Mouse (Mus musculus) embryo, embryonic 9.5 days (tissue): ENCODE results near the gene Rin2.
"Not testable (repeated sequence)": the region's sequence is repeated elsewhere in the genome, so short reads cannot be mapped to it uniquely, and the experiment has no call there.

ENCODE experiments used
- DNase-seq: peaks from one replicate; pipeline ENCODE4 v3.0.0-alpha.2; 2017; ENCODE audit errors: extremely low spot score

Rin2 gene

DNA sequence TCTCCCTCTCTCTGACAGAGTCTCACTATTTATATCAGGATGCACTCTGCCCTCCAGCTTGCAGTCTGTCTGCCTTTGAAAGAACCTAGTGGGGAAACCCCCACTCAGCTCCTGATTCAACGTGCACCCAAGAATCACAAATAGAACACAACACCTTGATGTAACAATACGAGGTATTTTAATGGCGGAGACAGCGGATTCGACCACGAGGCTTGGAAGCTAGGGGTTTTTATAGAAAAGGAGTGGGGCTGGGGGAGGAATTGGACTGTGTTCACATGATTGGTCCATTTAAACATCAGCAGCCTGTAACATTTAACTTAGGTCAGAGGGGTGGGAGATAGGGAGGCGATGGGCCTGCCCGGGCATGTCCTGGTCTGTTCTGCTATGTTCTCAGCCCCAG lies 225.3 kb downstream of the Rin2 start:
- not testable (repeated sequence) for DNase-seq

DNA sequence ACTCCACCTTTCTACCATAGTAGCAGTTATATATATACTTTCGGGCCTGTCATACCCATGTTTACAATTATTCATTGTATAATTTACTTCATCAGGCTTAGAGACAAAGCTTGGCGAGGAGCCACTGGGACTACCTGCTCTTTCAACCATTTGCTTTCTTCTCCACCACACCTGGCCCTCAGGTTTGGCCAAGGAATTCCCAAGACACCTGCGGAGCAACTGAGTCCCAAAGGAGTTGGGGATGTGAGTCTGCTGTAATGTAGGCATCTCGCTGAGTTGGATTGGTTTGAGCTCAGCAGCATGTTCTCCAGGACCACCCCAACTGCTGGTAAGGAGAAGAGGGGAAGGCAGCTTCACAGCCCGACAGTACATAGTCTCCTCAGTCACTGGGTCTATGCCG lies 226.8 kb downstream of the Rin2 start, which contains the start of gene Naa20:
Gene Naa20 (plus strand): TSS at position 239 of the 400 bp plus-strand sequence.
- no peak for DNase-seq

GRCm38 (mm10) chr2:145903061-145903901 lies 228.3 kb downstream of the Rin2 start:
- DNase-seq: peak; percentile 91

DNA sequence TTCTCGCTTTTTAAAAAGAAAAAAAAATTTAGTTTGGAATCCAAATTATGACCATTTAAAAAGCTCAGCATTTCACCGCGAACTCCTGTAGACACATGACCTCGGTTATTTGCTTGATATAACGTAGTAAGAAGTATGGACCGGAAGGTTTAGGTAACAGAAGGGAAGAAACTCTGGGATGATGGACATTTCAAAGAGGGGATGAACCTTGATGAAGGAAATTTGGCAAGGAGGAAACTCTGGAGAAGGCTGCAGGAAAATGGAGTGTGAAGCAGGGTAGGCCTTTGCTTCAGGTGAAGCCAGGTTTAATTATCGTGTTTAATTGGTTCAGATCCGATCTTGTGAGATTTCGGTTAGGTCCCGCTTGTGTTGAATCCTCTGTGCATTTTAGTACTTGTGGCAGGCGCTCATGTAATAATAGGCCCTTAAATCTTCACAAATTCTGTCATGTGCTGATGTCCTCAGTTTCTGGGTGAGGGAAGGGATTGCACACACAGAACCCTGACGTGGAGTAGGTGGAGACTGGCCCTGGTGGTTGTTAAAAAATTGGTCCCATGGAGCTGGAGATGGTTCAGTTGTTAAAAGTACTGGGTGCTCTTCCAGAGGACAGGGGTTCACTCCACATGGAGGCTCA lies 229.1 kb downstream of the Rin2 start:
- no peak for DNase-seq

- no peak for DNase-seq
Measured at GRCm38 (mm10) chr2:145905156-145905555, 230.1 kb downstream of the Rin2 start.

- not testable (repeated sequence) for DNase-seq
Measured at GRCm38 (mm10) chr2:145905884-145906283, 230.9 kb downstream of the Rin2 start.

DNA sequence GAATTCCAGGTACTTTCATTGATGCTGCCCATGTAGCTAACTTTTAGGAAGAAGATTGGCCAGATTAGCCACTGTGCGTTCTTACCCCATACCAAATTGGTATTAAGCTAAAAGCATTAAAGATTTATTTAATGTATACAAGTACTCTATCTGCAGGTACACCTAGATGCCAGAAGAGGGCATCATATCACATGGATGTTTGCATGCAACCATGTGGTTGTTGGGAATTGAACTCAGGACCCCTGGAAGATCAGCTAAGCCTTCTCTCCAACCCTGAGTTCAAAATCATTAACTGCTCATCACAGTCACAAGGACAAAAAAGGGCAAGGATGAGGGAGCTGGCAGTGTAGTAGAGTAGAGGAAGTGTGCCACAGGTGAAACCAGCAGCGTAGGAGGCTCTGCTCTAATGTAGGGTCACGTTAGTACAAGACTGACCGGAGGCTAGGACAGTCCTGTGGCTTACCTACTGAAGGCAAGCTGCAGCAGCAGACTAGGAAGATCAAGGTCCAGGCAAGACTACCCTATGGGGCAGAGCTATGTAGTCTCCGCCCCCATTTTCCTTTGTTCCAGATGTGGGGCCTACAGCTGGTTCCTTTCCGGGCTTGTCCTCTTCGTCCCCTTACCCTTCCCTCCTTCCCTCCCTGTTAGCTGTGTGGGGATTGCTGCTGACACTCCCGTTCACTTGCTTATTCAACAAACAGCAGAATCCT lies 246.1 kb downstream of the Rin2 start:
- DNase-seq: no peak

DNA sequence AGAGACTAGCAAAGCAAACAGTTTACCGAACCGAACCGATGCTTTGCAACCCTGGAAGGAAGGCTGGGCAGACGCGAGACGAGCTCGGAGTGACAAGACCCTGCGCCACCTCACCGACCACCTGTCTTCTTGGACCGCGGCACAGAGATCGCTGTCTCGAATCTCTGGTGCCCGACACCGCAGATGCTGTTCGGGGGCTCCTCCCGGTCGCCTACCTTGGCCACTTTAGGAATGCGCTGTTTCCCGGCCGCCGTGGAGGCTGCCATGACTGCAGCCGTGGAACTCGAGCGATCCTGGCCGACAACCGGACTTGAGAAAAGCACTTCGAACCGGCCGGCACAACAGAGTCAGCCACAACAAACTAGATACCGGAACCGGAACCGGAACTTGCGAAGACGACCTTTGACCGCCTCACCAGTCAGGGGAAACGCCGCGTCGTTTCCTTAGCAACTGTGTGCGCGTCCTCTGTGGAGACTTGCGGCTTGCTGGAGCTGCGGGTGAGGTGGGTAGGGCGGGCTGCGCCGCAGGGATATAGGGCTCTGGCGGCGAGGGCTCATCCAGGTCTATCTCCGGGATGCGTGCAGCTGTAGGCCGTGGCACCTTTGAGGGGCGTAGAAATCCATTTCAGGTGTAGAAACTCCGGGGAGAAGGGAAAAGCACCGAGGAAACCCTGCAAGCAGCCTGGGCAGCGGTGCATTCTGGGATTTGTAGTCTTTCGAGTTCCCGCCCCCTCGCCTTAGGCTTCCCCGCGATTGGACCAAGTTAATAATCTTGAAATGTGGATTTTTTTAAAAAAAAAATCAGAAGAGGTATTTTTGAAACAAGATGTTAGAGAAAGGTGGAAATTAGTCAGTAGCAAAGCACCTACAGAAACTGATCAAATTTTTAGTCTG lies 259.6 kb downstream of the Rin2 start, which contains the start of the genes Cfap61 and Crnkl1:
Gene Cfap61 (plus strand): TSS at position 446 of the 893 bp plus-strand sequence.
Gene Crnkl1 (minus strand): TSS at position 676 of the 893 bp plus-strand sequence.
- DNase-seq: peak; percentile 93

DNA sequence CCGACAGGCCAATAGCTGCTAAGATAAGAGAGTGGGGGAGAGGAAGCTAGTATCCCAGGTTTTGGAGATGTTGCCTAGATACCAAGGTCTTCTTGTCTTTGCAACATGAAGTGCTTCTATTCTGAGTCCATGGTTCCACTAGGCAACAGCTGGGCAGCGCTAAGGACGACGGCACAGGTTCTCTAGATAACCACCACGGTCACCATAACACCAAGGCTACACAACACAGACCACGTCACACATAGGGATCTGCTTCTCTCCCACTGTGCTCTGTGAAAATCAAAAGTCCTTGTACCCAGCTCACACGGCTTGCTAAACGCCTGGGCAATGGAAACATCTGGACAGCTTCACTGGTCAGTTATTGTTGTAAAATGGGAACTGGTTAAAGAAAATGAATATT lies 262.0 kb downstream of the Rin2 start:
- DNase-seq: no peak
